Mouse (Mus musculus) midbrain, postnatal 0 days (tissue): ENCODE results near the gene Eif3m. TPM values are rescaled to one million over a fixed set of nuclear protein-coding genes. Genes with fewer than 3 reads are reported as not detected.

ENCODE experiments used
- ATAC-seq: fragments of 200-750 bp; cut with Nextera tagmentation; 2 replicates; pipeline ENCODE4 v1.8.0; 2017; ENCODE audit warnings: moderate number of reproducible peaks, mild to moderate bottlenecking, moderate TSS enrichment, moderate library complexity; ENCODE audit not compliant: low FRiP score
- DNase-seq: peaks from one replicate; pipeline ENCODE4 v3.0.0-alpha.2; 2015; ENCODE audit warnings: low spot score
- H3K27ac ChIP-seq: fragments of 300-500 bp; sonication (generic); 2 replicates; pipeline ENCODE4 v1.5.1; 2014; ENCODE audit warnings: low read depth, mild to moderate bottlenecking, low read length, mixed read lengths
- H3K27me3 ChIP-seq: fragments of 300-500 bp; sonication (generic); 2 replicates; pipeline ENCODE4 v1.6.1; 2014; ENCODE audit warnings: low read length, control low read depth, mixed read lengths; ENCODE audit not compliant: insufficient read depth
- H3K36me3 ChIP-seq: fragments of 300-500 bp; sonication (generic); 2 replicates; pipeline ENCODE4 v1.6.1; 2014; ENCODE audit warnings: low read length, control low read depth, mixed read lengths; ENCODE audit not compliant: insufficient read depth
- H3K4me1 ChIP-seq: fragments of 300-500 bp; sonication (generic); 2 replicates; pipeline ENCODE4 v1.6.1; 2014; ENCODE audit warnings: mild to moderate bottlenecking, control low read depth, antibody characterized with exemption, low read length, mixed read lengths; ENCODE audit not compliant: insufficient read depth
- H3K4me2 ChIP-seq: fragments of 300-500 bp; sonication (generic); 2 replicates; pipeline ENCODE4 v1.6.1; 2014; ENCODE audit warnings: low read depth, mild to moderate bottlenecking, low read length, mixed read lengths; ENCODE audit not compliant: poor library complexity, severe bottlenecking
- H3K4me3 ChIP-seq: fragments of 300-500 bp; sonication (generic); 2 replicates; pipeline ENCODE4 v1.5.1; 2014; ENCODE audit warnings: low read depth, mild to moderate bottlenecking, low read length, moderate library complexity
- H3K9ac ChIP-seq: fragments of 300-500 bp; sonication (generic); replicated peaks from 2 replicates; pipeline ENCODE4 v1.6.1; 2014; ENCODE audit warnings: mild to moderate bottlenecking, low read length, moderate library complexity, mixed read lengths; ENCODE audit not compliant: poor library complexity, severe bottlenecking
- H3K9me3 ChIP-seq: fragments of 300-500 bp; sonication (generic); 2 replicates; pipeline ENCODE4 v1.6.1; 2016; ENCODE audit warnings: low read length, control low read depth
- CTCF ChIP-seq: IDR thresholded peaks from 2 replicates; pipeline ENCODE4 v1.5.1; 2016; ENCODE audit warnings: antibody characterized with exemption, mild to moderate bottlenecking
- WGBS: fragments of 180-500 bp; shearing (Covaris S2); extraction: QIAGEN DNeasy Blood & Tissue Kit; methylation state at CpG from one replicate; pipeline ENCODE4 v1.1.7; 2014; 5-methylcytosine and 5-hydroxymethylcytosine counted together
- polyA plus RNA-seq: library from polyadenylated mRNA; unstranded; fragments of >200 nt; fragmentation: Nextera tagmentation; extraction: Ambion mirVana; gene quantifications from 2 replicates; pipeline ENCODE4 v1.2.1, GENCODE M21; 2015
- total RNA-seq: library from RNA; depleted of rRNA; stranded (reverse); fragments of >200 nt; gene quantifications from 2 replicates; pipeline ENCODE4 v1.2.3, GENCODE M21; 2014; rRNA removed

Gene Eif3m
- 86.4 and 127 TPM in 2 replicates for total RNA-seq
- 170 and 171 TPM in 2 replicates for polyA plus RNA-seq

DNA sequence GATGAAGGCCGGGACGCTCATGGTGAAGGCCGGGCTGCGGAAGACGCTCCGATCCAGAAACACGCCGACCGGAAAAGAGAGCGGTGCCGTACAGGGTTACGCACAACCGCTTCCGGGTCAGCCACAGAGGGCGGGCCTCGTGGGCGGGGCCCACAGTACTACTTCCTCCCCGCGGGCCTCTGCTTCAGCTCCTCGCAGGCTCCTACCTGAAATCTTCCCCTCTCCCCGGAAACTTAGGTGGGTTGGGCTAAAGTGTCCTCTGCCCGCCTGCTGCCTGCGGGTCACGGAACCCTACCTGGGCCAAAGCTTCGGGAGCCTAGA lies at the start of gene Eif3m:
Gene Eif3m, minus strand, starts transcription at position 114 of the 321 bp plus-strand sequence.
- H3K27me3 ChIP-seq, result no peaks in the 10 kb centered on the region
- peaks cover 10% of the 10 kb centered on the region; the same call in 1 of the 2 replicates for H3K36me3 ChIP-seq
- peak within 1 kb of the TSS; percentile 84 for H3K4me2 ChIP-seq
- peak within 1 kb of the TSS; percentile 76 for H3K27ac ChIP-seq
- no peaks in the 10 kb centered on the region for H3K9me3 ChIP-seq
- H3K4me1 ChIP-seq, result peaks cover 6% of the 10 kb centered on the region
- peak; percentile 96 for DNase-seq
- H3K9ac ChIP-seq, result peak within 1 kb of the TSS; percentile 89
- no peak for TF ChIP-seq CTCF
- WGBS, result 1% methylated on average over 23 of the region's 25 CpGs
- ATAC-seq, result peak; percentile 100
- H3K4me3 ChIP-seq, result peak within 1 kb of the TSS; percentile 91

DNA sequence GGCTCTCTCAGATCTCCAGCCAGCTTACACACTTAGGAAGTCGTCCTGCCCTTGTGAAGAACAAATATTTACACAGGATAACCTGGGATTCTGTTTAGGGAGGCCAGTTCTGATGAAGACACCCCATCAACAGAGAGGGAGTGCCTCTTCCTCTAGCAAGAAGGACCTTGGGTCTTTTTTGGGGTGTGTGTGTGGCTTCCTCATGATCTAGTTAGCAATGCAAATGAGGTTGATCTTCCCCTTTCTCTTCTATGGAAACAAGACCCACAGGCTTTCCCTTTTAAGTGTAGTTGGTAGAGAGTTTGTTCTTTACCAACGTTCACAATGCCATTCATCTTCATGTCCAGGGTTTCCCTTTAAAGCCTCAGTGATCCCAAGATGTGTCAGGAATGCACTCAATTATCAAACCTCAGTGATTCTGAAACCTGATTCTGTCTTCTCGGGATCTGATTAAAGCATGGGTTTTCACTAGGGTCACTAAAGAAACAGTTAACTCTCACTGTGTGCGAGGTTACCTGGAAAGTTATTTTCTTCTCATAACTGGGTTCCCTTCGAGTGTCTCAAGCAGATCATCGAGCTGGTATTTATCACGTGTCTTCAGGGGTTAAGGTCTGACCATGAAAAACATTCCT lies 46.0 kb upstream of the Eif3m start:
- no peak for TF ChIP-seq CTCF
- Histone ChIP-seq H3K9me3 (no peaks in the 10 kb centered on the region), H3K4me2 (no peak overlapping the region), H3K36me3 (no peaks in the 10 kb centered on the region), H3K9ac (no peak overlapping the region), H3K4me3 (no peak overlapping the region), H3K4me1 (no peaks in the 10 kb centered on the region), H3K27me3 (no peaks in the 10 kb centered on the region), H3K27ac (no peak overlapping the region)
- DNase-seq (no peak), ATAC-seq (no peak)
- WGBS, result 55% methylated on average over 7 of the region's 7 CpGs

DNA sequence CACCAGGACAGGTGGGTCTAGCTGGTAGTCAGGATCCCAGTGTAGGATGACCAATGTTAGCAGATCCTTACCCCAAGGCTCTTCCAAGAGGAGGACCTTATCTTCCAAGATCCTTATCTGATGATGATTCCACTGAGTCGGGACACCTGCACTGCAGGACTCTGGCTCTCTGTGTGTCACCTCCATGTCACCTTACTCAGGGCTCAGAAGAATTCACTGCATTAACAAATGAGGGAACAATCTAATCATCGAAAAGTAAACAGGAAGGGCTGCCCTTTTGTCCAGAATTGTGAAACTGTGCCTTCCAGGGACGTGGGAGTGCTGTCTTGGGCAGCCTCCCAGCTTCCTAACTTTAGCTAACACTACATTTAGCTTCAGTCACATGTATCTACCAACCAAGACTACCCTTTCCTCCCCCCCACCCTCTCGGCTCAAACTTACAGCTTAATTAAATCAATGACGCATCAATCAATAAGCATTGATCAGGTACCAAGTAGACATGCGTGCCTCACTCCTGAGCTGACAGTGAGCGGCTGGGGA lies 41.8 kb upstream of the Eif3m start:
- Histone ChIP-seq H3K4me2 (no peak overlapping the region), H3K27ac (no peak overlapping the region), H3K4me3 (no peak overlapping the region), H3K9ac (no peak overlapping the region), H3K27me3 (no peaks in the 10 kb centered on the region), H3K36me3 (no peaks in the 10 kb centered on the region), H3K4me1 (no peaks in the 10 kb centered on the region), H3K9me3 (no peaks in the 10 kb centered on the region)
- WGBS, result 78% methylated on average over 7 of the region's 7 CpGs
- DNase-seq (no peak), ATAC-seq (no peak)
- no peak for TF ChIP-seq CTCF

DNA sequence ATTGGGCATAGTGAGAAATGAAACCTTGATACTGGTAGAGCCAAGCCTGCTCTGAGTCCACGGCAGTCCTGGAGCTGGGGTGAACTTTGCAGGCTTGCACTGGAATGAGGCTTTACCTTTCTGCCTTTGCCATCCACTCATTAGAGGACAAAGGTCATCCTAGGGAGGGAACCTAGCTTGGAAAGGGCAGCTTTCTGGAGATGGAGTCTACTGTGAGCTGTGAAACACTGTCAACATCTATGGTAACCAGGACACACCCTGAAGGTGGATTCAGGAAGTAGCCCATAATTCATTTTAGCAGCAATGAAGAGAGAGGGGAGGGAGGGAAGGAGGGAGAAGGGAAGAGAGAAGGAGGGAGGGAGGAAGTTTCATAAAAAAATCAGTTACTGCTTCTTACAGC lies 38.6 kb upstream of the Eif3m start:
- H3K36me3 ChIP-seq, result no peaks in the 10 kb centered on the region
- DNase-seq (no peak), ATAC-seq (no peak)

DNA sequence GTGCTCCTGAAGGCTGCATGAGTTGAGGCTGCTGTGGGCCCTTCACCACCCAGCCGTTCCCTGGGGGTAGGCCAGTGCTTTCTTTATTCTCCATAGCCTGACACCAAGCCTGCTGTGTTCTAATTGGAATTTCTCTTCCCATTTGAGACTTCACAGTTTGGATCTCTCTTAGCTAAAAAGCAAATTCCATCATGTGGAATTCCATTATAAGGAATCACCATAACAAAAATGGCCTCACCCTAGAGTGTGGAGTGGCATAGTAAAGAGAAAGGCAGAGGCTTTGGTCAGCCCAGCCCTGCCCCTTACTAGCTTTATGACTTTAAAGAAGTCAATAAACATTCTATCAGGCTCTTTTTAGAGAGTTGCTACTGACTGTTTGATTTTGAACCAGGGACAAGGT lies 31.4 kb upstream of the Eif3m start:
- WGBS, result 32% methylated on average over 1 of the region's 1 CpGs
- Histone ChIP-seq H3K27ac (no peak overlapping the region), H3K4me2 (no peak overlapping the region), H3K27me3 (no peaks in the 10 kb centered on the region), H3K9ac (no peak overlapping the region), H3K4me3 (no peak overlapping the region), H3K9me3 (no peaks in the 10 kb centered on the region), H3K4me1 (no peaks in the 10 kb centered on the region), H3K36me3 (no peaks in the 10 kb centered on the region)
- TF ChIP-seq CTCF, result no peak
- ATAC-seq (no peak), DNase-seq (no peak)

More for the DNA sequence above, 38.6 kb upstream of the Eif3m start:
- WGBS, result 90% methylated on average over 1 of the region's 1 CpGs
- no peak for TF ChIP-seq CTCF
- Histone ChIP-seq H3K4me3 (no peak overlapping the region), H3K9me3 (no peaks in the 10 kb centered on the region), H3K4me2 (no peak overlapping the region), H3K9ac (no peak overlapping the region), H3K27ac (no peak overlapping the region), H3K27me3 (no peaks in the 10 kb centered on the region), H3K4me1 (no peaks in the 10 kb centered on the region)

DNA sequence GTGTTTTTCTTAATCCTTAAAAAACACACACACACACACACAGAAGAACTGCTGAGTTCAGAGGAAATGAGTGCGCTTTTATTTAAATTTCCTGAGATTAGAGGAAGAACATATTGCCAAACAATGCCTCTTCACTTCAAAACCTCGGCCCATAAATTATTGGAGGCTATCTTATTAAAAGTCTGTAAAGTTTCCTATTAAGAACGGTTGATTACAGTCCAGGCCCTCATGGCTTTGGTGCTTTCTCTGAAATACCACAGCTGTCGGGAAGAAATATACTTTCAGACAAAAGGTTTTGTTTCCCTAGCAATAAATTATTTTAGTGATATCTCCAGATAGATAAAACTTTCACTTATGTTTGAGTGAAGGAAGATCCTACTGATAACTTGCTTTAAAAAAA lies 26.3 kb upstream of the Eif3m start:
- H3K9me3 ChIP-seq, result no peaks in the 10 kb centered on the region
- no peak overlapping the region for H3K4me3 ChIP-seq
- H3K4me2 ChIP-seq, result no peak overlapping the region
- no peak for ATAC-seq
- 80% methylated on average over 4 of the region's 4 CpGs for WGBS
- H3K27me3 ChIP-seq, result no peaks in the 10 kb centered on the region
- H3K27ac ChIP-seq, result no peak overlapping the region
- H3K9ac ChIP-seq, result no peak overlapping the region
- no peak for TF ChIP-seq CTCF
- DNase-seq, result no peak
- no peaks in the 10 kb centered on the region for H3K36me3 ChIP-seq
- no peaks in the 10 kb centered on the region for H3K4me1 ChIP-seq
